Mouse (Mus musculus) CH12.LX (cell line): ENCODE results near the gene Mdc1. TPM values are rescaled to one million over a fixed set of nuclear protein-coding genes. Genes with fewer than 3 reads are reported as not detected.
A peak's percentile ranks its signal among the peaks of the same experiment; 100 is the strongest.

ENCODE experiments used
- DNase-seq: peaks from one replicate; pipeline ENCODE4 v3.0.0-alpha.2; 2013; ENCODE audit errors: extremely low read depth
- H3K27ac ChIP-seq: 2 replicates; pipeline ENCODE4 v1.5.1; 2012; ENCODE audit warnings: low read depth, mild to moderate bottlenecking, control low read depth, moderate library complexity; ENCODE audit not compliant: insufficient read depth
- H3K27me3 ChIP-seq: replicated peaks from 2 replicates; pipeline ENCODE3; 2012; ENCODE audit warnings: inconsistent platforms
- H3K36me3 ChIP-seq, 2 experiments: replicated peaks in 1 of 2; 2 replicates each; pipeline versions ENCODE3 to v1.6.1; 2012; ENCODE audit warnings: inconsistent platforms in 1 of 2, low read length in 1 of 2, mild to moderate bottlenecking in 1 of 2, mixed read lengths in 1 of 2, moderate library complexity in 1 of 2; ENCODE audit not compliant: control insufficient read depth in 1 of 2, insufficient read depth in 1 of 2
- H3K4me1 ChIP-seq, 2 experiments: 2 replicates each; pipeline ENCODE4 v1.6.1; 2012; ENCODE audit warnings: inconsistent platforms in 1 of 2, moderate library complexity in 1 of 2; ENCODE audit not compliant: insufficient read depth in 2 of 2, control insufficient read depth in 1 of 2
- H3K4me2 ChIP-seq: 2 replicates; pipeline ENCODE4 v1.6.1; 2012; ENCODE audit warnings: low read depth, mild to moderate bottlenecking, control low read depth; ENCODE audit not compliant: poor library complexity, insufficient read depth, severe bottlenecking
- H3K4me3 ChIP-seq, 3 experiments: fragments of 150-350 bp in 1 of 3; sonication (generic) in 1 of 3; replicated peaks in 1 of 3; 2 replicates each; pipeline versions ENCODE3 to v1.5.1; 2011 to 2012; ENCODE audit warnings: low read depth in 2 of 3, low read length in 2 of 3, mild to moderate bottlenecking in 2 of 3, moderate library complexity in 2 of 3, control low read depth in 1 of 3, improper control_type of control experiment in 1 of 3, inconsistent platforms in 1 of 3, mixed read lengths in 1 of 3; ENCODE audit not compliant: poor library complexity in 1 of 3
- H3K79me2 ChIP-seq: replicated peaks from 2 replicates; pipeline ENCODE4 v1.6.1; 2012; ENCODE audit warnings: mild to moderate bottlenecking, moderate library complexity; ENCODE audit not compliant: control insufficient read depth, poor library complexity, insufficient read depth, severe bottlenecking; ENCODE audit errors: extremely low read depth
- H3K9ac ChIP-seq: 2 replicates; pipeline ENCODE4 v1.6.1; 2012; ENCODE audit warnings: low read depth, mild to moderate bottlenecking, control low read depth, moderate library complexity; ENCODE audit not compliant: insufficient read depth
- H3K9me3 ChIP-seq: replicated peaks from 2 replicates; pipeline ENCODE3; 2012; ENCODE audit warnings: low read length, inconsistent platforms, mixed read lengths
- CHD2 ChIP-seq: IDR thresholded peaks from 2 replicates; pipeline ENCODE4 v1.6.1; 2011; ENCODE audit warnings: low read length, improper control_type of control experiment
- CTCF ChIP-seq, 2 experiments: IDR thresholded peaks in 1 of 2; conservative IDR thresholded peaks in 1 of 2; 2 replicates each; pipeline ENCODE4 v1.5.1; 2011 to 2012; ENCODE audit warnings: low read depth in 2 of 2, low read length in 2 of 2, improper control_type of control experiment in 1 of 2, inconsistent platforms in 1 of 2, mild to moderate bottlenecking in 1 of 2, moderate library complexity in 1 of 2
- ELF1 ChIP-seq: IDR thresholded peaks from 2 replicates; pipeline ENCODE4 v1.6.1; 2014; ENCODE audit warnings: low read depth, mild to moderate bottlenecking, inconsistent platforms, low read length, improper control_type of control experiment
- ETS1 ChIP-seq: conservative IDR thresholded peaks from 2 replicates; pipeline ENCODE4 v1.6.1; 2012; ENCODE audit warnings: low read depth, mild to moderate bottlenecking, inconsistent platforms, low read length, improper control_type of control experiment, moderate library complexity
- GABPA ChIP-seq: IDR thresholded peaks from 2 replicates; pipeline ENCODE4 v1.6.1; 2012; ENCODE audit warnings: low read depth, low read length, improper control_type of control experiment, inconsistent platforms; ENCODE audit not compliant: insufficient replicate concordance
- JUND ChIP-seq: conservative IDR thresholded peaks from 2 replicates; pipeline ENCODE4 v1.6.1; 2011; ENCODE audit warnings: low read depth, low read length, improper control_type of control experiment
- KAT2A ChIP-seq: IDR thresholded peaks from 2 replicates; pipeline ENCODE4 v1.6.1; 2012; ENCODE audit warnings: low read length, improper control_type of control experiment, inconsistent platforms; ENCODE audit not compliant: insufficient replicate concordance
- MXI1 ChIP-seq: IDR thresholded peaks from 2 replicates; pipeline ENCODE4 v1.6.1; 2011; ENCODE audit warnings: mild to moderate bottlenecking, low read depth, low read length, improper control_type of control experiment
- NELFE ChIP-seq: IDR thresholded peaks from 2 replicates; pipeline ENCODE4 v1.6.1; 2011; ENCODE audit warnings: low read depth, low read length, improper control_type of control experiment
- PAX5 ChIP-seq: IDR thresholded peaks from 2 replicates; pipeline ENCODE4 v1.6.1; 2012; ENCODE audit warnings: low read length, inconsistent platforms, mixed read lengths
- POLR2A ChIP-seq: IDR thresholded peaks from 2 replicates; pipeline ENCODE4 v1.6.1; 2011; ENCODE audit warnings: low read depth, mild to moderate bottlenecking, improper control_type of control experiment, low read length
- RCOR1 ChIP-seq: conservative IDR thresholded peaks from 2 replicates; pipeline ENCODE4 v1.6.1; 2012; ENCODE audit warnings: low read depth, mild to moderate bottlenecking, inconsistent platforms, low read length, improper control_type of control experiment
- SIN3A ChIP-seq: IDR thresholded peaks from 2 replicates; pipeline ENCODE4 v1.6.1; 2012; ENCODE audit warnings: low read length, improper control_type of control experiment, inconsistent platforms
- SMC3 ChIP-seq: IDR thresholded peaks from 2 replicates; pipeline ENCODE4 v1.6.1; 2011; ENCODE audit warnings: low read depth, low read length, improper control_type of control experiment
- TCF12 ChIP-seq: IDR thresholded peaks from 2 replicates; pipeline ENCODE4 v1.6.1; 2014; ENCODE audit warnings: low read depth, mild to moderate bottlenecking, inconsistent platforms, low read length, improper control_type of control experiment
- UBTF ChIP-seq: IDR thresholded peaks from 2 replicates; pipeline ENCODE4 v1.6.1; 2012; ENCODE audit warnings: low read depth, mild to moderate bottlenecking, inconsistent platforms, low read length, improper control_type of control experiment, moderate library complexity
- USF1 ChIP-seq: IDR thresholded peaks from 2 replicates; pipeline ENCODE4 v1.6.1; 2014; ENCODE audit warnings: low read depth, mild to moderate bottlenecking, inconsistent platforms, low read length, improper control_type of control experiment
- USF2 ChIP-seq: conservative IDR thresholded peaks from 2 replicates; pipeline ENCODE4 v1.6.1; 2011; ENCODE audit warnings: low read depth, low read length, improper control_type of control experiment
- ZC3H11A ChIP-seq: IDR thresholded peaks from 2 replicates; pipeline ENCODE4 v1.6.1; 2012; ENCODE audit warnings: low read depth, mild to moderate bottlenecking, inconsistent platforms, low read length, improper control_type of control experiment
- ZMIZ1 ChIP-seq: IDR thresholded peaks from 2 replicates; pipeline ENCODE4 v1.6.1; 2012; ENCODE audit warnings: low read depth, mild to moderate bottlenecking, inconsistent platforms, low read length, improper control_type of control experiment
- ZNF384 ChIP-seq: IDR thresholded peaks from 2 replicates; pipeline ENCODE4 v1.6.1; 2012; ENCODE audit warnings: low read depth, low read length, improper control_type of control experiment, inconsistent platforms
- dilution Hi-C: fragments of 300-500 bp; cut with MboI; formaldehyde crosslinking; loops from 2 replicates; pipeline ENCODE4 v1.14.3; 2020; ENCODE audit warnings: low sequenced_read_pairs; ENCODE audit not compliant: extremely low pct_unique_long_range_greater_than_20kb, extremely low pct_ligation_motif_present
- in situ Hi-C: fragments of 300-500 bp; cut with MboI; formaldehyde crosslinking; loops from 3 replicates; pipeline ENCODE4 v1.14.3; 2019; ENCODE audit warnings: low sequenced_read_pairs, low pct_ligation_motif_present, low pct_unique_long_range_greater_than_20kb, mixed read lengths
- polyA plus RNA-seq: library from polyadenylated mRNA; unstranded; fragments of >175 nt; gene quantifications from 2 replicates; pipeline ENCODE4 v1.2.1, GENCODE M21; 2012; ENCODE audit warnings: low read depth; ENCODE audit not compliant: insufficient read length
- total RNA-seq, 2 experiments: library from RNA; depleted of rRNA; stranded (reverse); fragments of 300-350 nt in 1 of 2; fragments of >200 nt in 1 of 2; gene quantifications; 2 replicates each; pipeline ENCODE4 v1.2.3; 2012 to 2014

Mdc1 gene
- total and polyA plus RNA-seq, 3 experiments = 3.3 to 15.7 (median 8.2) TPM

DNA sequence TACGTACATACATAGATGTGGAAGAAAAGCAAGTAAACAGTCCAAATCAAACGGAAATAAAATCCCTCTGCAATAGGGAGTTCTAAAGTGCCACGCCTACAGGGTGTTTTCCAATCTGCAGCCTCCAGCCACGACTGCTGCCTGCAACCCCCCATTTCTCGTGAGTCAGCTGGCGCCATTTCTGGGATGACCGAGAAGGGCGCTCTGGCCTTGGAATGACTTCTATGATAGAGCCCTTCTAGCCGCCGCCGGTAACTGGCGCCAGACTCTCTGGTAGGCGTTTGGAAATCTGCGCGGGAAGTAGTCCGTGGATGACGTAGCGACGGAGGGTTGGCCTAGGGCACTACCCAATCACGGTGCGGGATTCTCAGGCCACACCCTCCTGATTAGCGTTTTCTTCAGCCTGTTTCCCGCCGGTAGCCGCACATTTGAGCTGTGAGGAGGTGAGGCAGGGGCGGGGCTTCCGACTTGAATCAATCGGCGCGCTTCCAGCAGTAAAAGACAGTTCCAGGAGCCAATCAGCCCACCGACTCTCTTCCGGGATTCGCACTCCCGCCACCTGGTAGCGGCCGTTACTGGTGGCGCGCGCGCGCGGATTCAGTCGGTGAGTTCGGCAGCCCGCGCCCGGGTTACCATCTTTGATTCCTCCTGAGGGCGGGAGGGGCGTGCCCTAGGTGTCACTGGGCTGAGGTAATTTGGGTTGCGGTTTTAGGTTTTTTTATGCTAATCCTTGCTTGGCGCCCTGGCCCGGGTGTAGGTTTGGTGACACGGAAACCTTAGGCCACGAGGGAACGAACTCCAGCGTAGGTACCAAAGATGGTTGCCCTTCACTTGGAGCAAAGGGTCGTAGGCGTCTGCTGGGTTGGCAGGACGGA, at the start of gene Mdc1 (continued):
- peak; percentile 90 for TF ChIP-seq MXI1
- TF ChIP-seq, all 38 proteins: peak for 25

DNA sequence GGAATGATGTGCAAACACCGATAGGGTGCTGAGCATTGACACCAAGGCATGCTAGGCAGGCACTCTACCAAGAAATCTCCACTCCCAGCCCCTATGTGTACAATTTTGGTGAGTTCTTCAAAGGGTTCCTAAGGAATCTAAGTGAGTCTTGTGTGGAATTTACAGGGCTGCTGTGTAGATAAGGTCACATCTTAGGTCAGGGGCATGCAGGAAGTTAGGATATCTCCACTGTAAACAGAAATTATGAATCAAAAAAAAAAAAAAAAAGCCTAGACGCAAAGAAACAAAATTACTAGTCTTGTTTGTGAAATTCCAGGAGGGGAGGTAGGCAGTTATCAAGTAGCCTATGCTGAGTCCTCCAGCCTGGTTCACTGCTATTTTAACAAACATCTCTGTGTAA, 48.5 kb upstream of the Mdc1 start:
- no peak overlapping the region for H3K27ac ChIP-seq
- H3K9ac ChIP-seq = no peak overlapping the region
- H3K4me3 ChIP-seq = no peak overlapping the region
- no peaks in the 10 kb centered on the region for H3K36me3 ChIP-seq
- TF ChIP-seq USF1 (no peak), ZNF384 (no peak), ELF1 (no peak), USF2 (no peak), PAX5 (no peak), ZC3H11A (no peak), SIN3A (no peak), POLR2A (no peak), ZMIZ1 (no peak), UBTF (no peak), KAT2A (no peak), TCF12 (no peak), CHD2 (no peak), JUND (no peak), GABPA (no peak), ETS1 (no peak), NELFE (no peak)
- no peak for DNase-seq
- dilution Hi-C loops = no loop called here
- no peaks in the 10 kb centered on the region for H3K27me3 ChIP-seq
- H3K4me2 ChIP-seq = no peak overlapping the region
- in situ Hi-C loops = no loop called here
- H3K4me1 ChIP-seq = peaks cover 4 to 6% of the 10 kb centered on the region in 2 experiments; a peak in 2 of 4 replicates
- no peaks in the 10 kb centered on the region for H3K9me3 ChIP-seq
- no peaks in the 10 kb centered on the region for H3K79me2 ChIP-seq

DNA sequence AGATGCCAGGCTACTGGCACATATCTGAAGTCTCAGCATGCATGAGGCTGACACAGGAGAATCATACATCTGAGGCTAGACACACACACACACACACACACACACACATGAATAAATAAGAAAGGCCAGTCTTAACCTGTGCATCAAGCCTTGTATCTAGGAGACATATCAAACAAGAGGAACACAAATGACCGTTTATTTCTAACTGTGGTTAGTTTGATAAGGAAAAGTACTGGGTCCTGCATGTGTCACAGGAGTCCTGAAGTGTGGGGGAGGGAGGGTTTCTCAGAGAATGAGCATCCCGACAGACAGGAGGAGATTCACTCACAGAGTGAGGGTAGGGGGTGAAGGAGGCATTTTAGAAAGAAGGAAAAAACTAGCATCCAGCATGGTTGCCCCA, 46.2 kb upstream of the Mdc1 start:
- Histone ChIP-seq H3K4me2 (no peak overlapping the region), H3K36me3 (no peaks in the 10 kb centered on the region), H3K9ac (no peak overlapping the region), H3K4me3 (no peak overlapping the region), H3K27ac (no peak overlapping the region), H3K27me3 (no peaks in the 10 kb centered on the region), H3K79me2 (no peaks in the 10 kb centered on the region), H3K4me1 (peaks cover 2 to 4% of the 10 kb centered on the region in 2 experiments; a peak in 2 of 4 replicates), H3K9me3 (no peaks in the 10 kb centered on the region)
- in situ Hi-C loops (no loop called here), dilution Hi-C loops (no loop called here)
- TF ChIP-seq RCOR1 (no peak), SMC3 (no peak), ZNF384 (no peak), CTCF (conservative IDR thresholded peaks at IDR 0.05 in 1 of 2, IDR thresholded peaks at IDR 0.05 in 1 of 2; ENCODE audit: low read depth in 2 of 2, low read length in 2 of 2) (no peak), USF1 (no peak)
- DNase-seq = no peak
